Mouse (Mus musculus) cerebellum, adult 8-10 months (tissue): ENCODE results near the gene Irf9.

ENCODE experiments used
- DNase-seq: peaks from one replicate; pipeline ENCODE4 v3.0.0; 2022

Gene Irf9

GRCm38 (mm10) chr14:55616844-55617243, 13.5 kb downstream of the Irf9 start:
- DNase-seq = no peak

DNA sequence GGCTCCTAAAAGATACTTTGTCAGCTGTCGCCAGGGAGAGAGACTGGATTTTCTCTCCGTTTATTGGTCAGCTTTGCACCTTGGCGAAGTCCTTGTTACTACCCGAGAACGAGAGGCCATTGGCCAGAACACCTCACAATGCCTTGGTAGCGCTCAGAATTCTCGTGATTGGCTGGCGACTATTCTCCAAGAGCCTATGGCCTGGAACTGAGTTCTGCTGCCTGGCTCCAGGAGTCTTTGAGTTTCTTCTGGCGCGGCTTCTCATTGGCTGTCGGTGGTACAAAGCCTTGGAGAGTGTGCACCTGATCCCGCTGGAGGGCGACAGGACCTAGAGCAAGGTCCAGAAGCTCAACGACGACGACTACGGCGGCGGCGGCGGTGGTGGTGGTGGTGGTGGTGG, 14.5 kb downstream of the Irf9 start, which contains the start of gene Rec8:
Rec8 (plus strand) TSS at position 216 of the 400 bp plus-strand sequence.
- peak; percentile 57 for DNase-seq

DNA sequence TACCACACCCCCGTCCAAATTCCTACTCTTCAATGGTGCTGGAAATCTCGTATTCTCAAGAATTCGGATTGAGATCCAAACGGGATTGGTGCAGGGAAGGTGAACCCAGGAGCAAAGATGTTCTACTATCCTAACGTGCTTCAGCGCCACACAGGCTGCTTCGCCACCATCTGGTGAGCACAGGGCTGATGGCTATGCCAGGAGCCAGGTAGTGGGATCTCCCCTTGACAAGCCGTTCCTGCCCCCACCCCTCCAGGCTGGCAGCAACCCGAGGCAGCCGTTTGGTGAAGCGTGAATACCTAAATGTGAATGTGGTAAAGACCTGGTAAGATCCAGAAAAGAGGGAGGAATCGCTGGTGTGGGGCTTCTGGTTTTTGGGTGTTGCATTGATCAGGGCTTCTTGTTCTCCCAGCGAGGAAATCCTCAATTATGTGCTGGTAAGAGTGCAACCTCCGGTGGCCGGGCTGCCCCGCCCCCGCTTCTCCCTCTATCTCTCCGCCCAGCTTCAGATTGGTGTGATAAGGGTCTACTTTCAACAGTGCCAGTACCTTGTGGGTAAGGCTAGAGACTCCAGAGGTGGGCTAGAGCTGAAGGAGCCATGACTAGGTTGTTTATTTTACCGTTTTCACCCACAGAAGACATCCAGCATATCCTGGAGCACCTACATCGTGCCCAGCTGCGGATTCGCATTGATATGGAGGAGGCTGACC, 15.3 kb downstream of the Irf9 start:
- no peak for DNase-seq

DNA sequence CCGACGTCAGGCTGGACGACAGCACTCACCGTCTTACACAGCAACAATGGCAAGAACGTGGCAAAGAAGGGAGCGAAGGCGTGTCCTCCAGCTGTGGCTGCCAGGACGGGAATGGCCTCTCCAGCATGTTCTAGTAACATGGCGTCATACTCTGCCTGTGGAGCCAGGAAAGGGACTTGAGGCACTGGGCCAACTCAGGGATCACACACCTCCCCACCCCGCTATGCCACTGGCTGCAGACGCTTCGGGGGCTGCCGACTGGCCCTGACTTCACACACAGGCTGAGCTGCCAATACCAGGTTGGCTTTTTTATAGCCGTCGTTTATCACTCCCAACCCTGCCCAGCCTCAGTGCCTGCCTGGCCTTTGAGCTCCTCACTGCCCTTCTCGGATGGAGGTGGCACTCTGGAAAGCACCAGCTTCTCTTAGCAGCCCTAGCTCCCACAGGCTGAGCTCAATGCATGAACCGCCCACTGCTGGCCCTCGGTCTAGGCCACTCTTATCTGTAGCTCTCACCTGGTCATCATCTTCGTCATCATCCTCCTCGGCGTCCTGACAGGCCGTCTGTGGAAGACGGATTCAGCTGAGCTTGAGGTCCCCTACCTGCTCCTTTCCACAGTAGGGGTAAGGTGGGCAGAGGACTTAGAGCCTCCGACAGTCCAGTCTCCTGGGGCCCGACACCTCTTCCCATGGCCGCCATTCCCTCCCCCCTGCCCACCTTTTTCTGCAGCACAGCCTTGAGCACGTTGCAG, 24.9 kb downstream of the Irf9 start:
- DNase-seq = no peak

GRCm38 (mm10) chr14:55629312-55629711, 25.9 kb downstream of the Irf9 start:
- no peak for DNase-seq

DNA sequence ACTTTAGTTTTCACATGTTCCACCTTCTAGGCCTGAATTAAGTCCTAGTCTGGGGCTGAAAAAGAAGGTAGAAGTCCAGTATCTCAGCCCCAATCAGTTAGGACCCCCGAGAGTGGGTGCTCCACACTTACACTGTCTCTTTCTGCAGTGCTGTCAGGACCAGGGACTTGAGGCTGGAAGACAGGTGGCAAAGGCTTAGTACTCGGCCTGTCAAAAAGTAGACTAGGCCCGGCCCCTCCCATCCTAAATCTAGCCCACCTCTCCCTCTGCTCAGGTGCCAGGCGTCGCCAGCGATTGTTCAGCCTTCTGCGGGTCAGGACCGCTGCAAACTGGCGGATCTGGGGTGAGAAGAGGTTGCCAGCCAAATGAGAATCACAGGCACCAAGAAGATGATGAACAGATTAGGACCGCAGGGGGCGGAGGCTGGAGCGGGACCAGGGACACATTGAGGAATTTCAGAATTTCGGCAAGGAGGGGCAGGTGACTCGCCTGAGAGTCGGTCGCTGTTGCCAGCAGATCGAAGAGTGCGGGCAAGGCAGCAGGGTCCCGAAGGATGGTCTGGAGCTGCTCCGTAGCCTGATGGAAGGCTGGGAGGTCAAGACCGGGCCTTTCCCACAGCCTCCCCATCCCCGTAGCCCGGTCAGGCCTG, 31.6 kb downstream of the Irf9 start:
- DNase-seq = peak; percentile 60

- DNase-seq = peak; percentile 73
Observed at GRCm38 (mm10) chr14:55635523-55636007, 32.2 kb downstream of the Irf9 start, which contains the start of gene Ipo4. Ipo4 (minus strand) TSS chr14:55635957.

DNA sequence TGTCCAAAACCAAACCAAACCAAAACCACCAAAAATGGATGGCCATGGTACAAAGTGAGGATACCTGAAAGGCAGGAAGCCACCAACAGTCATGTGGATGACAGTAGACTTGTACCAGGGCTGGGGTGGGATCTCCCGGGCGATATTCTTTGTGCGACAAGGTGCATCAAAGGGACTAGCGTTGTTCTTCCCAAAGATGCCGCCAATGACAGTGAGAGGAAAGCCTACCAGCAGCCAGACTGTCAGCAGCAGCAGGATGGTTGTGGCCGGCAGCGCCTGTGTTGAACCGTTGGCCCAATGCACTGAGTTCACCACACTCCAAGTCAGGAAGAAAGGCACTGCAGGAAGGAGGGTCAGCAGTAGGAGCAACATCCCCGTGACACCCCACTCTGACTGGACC, 34.4 kb downstream of the Irf9 start, which contains the start of gene Gm49378:
Gm49378 (minus strand) TSS at position 101 of the 400 bp plus-strand sequence.
- no peak for DNase-seq

DNA sequence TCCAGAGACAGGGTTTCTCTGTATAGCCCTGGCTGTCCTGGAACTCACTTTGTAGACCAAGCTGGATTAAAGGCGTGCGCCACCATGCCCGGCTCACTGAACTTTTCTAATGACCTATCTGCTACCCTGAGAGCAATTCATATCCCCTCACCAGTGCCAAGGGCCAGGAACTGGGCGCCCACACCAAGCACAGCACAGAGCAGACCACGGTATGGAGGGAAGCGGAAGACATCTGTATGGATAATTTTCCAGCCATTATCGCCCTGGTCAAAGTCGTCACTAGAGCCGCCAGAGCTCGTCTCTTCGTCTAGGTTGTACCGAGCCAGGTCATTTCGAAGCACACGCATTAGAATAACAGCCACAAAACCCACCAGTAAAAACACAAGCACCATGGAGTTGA, 37.4 kb downstream of the Irf9 start:
- DNase-seq = no peak

GRCm38 (mm10) chr14:55641291-55641690, 37.9 kb downstream of the Irf9 start:
- DNase-seq = no peak

GRCm38 (mm10) chr14:55642679-55643059, 39.3 kb downstream of the Irf9 start:
- no peak for DNase-seq

DNA sequence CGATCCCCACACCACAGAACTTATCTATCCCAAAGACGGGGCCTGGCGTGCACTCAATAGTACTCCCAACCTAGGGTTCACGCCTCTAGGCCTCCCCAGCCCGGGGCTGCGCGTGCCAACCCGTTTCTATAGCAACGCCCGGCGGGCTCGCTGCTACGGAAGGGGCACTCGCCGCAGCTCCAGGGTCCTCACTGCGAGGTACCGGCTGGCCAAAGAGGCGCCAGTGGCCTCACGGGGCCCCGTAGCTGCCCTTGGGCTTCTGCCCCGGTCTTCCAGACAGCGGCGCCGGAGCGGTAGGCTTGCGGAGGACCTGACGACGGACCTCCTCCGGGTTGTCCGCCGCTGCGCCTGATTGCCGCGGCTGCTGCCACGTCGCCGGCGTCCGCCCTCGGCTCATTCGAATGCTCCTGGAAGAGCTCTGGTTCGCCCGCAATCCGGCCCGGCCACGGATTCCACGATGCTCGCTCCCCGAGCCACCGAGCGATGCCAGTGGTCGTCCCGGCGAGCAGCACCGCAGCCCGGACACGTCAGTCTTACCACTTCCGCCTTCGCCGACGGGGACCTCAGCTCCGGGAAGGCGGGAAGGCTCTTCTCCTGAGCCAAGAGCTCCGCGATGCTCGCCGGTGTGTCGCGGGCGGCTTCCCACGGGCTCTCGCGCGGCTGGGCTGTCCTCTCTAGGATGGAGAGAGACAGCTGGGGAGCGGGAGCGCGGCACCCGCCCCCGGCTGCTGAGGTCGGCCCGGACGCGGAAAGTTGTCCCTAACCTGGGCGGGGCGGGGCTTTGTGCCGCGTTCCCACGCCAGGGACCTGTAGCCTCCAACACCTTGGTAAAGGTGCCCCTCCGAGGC, 39.9 kb downstream of the Irf9 start, which contains the start of gene Tm9sf1:
Tm9sf1 (minus strand) TSS at position 747 of the 848 bp plus-strand sequence.
- DNase-seq = peak; percentile 88

DNA sequence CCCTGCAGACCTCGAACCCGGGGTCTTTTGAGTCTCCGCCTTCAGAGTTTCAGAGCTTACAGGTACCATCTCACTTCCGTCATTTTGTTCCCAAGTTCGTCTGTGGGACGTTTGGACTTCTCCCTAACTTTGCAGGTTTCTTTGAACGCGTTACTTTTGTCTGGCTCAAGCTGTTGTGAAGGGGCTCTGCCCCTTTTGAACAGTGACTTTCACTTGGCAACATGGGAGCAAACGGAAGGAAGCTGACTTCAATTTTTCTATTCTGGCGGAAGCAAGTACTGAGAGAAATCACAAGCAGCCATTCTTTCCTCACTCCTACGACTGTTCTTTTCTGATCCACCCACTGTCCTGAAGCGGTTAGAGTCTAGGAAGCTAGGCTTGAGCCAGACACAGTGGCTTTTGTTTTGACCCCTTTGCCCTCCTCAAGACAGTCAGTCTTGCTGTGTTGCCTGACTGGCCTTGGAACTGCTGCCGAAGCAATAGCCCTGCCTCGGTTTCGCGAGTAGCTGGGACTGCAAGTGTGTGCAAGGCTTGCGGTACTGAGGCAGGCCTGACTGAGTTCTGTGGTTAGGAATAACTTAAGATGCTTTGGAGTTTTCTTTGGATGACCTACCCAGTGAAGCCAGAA, 41.0 kb downstream of the Irf9 start:
- DNase-seq = no peak

- DNase-seq = no peak
Observed at GRCm38 (mm10) chr14:55649884-55650283, 46.5 kb downstream of the Irf9 start, which contains the start of gene Tssk4. Tssk4 (plus strand) TSS chr14:55650184.

DNA sequence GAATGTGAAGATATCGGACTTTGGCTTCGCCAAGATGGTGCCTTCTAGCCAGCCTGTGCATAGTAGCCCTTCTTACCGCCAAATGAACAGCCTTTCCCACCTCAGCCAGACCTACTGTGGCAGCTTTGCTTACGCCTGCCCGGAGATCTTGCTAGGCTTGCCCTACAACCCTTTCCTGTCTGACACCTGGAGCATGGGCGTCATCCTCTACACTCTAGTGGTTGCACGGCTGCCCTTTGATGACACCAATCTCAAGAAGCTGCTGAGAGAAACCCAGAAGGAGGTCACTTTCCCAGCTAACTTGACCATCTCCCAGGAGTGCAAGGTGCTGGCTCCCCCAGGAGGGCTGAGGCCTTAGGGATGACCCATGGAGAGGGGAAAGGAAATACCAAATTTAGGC, 48.2 kb downstream of the Irf9 start:
- DNase-seq = no peak

DNA sequence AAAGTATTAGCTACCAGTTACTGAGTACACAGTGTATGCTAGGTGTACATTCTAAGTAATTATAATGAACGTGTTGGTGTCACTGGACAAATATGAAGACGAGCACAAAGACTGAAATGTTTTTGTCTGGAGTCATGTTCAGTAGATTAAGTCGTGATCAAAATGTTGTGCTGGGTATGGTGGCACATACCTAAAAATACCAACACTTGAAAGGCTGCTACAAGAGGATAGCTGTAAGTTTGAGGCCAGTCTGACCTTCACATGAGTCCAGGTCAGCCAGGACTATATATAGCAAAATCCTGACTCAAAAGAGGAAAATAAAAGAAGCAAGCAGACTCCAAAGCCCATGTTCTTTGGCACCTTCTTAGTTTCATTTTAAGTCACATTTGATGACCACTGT, 53.6 kb downstream of the Irf9 start:
- DNase-seq = no peak

DNA sequence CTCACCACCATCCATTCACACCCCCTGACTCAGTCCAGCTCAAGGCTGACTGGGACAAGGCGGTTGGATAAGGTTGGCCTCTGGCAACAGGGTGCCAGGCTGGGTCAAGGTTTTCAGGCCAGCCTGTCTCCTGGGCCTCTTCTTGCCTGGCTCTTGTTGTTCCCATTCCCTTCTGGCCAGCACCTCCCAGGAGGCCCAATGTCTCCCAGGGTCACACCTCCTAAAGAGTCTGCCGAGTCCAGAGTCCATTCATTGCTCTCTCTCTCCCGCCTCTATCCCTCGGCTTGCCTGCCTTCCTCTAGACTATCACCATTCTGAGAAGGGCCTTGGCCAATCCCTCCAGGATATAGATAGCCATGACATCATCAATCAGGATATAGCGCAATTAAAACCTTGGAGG, 54.6 kb downstream of the Irf9 start:
- no peak for DNase-seq
